Mouse (Mus musculus) heart, postnatal 0 days (tissue): ENCODE results near the gene Ikzf3.

ENCODE experiments used
- CTCF ChIP-seq: IDR thresholded peaks from 2 replicates; pipeline ENCODE4 v1.5.1; 2016; ENCODE audit warnings: antibody characterized with exemption, control low read depth, low read depth
- EP300 ChIP-seq: IDR thresholded peaks from 2 replicates; pipeline ENCODE4 v1.6.1; 2016; ENCODE audit warnings: antibody characterized with exemption, low read depth

GRCm38 (mm10) chr11:98545711-98546231, at the start of gene Ikzf3:
- TF ChIP-seq CTCF: no peak
- TF ChIP-seq EP300: no peak
